In genomic region chr12:81833094-81833493, GRCm38 (mm10) we compare ENCODE assay signal across 21 mouse cellular contexts. TPM values are rescaled to one million over a fixed set of nuclear protein-coding genes. Genes with fewer than 3 reads are reported as not detected.
A peak's percentile ranks its signal among the peaks of the same experiment; 100 is the strongest.
DNase-seq lines count a peak whose midpoint lies in the region; ATAC-seq and TF ChIP-seq lines count a peak whose summit lies in the region.
"Had no signal": no experiment of that assay in that cellular context is flagged by ENCODE, and none has a peak within 500 bp of the region (broad histone marks: within the 10 kb centered on the region; RNA-seq: fewer than 3 reads in every experiment).

No protein-coding gene starts in this region.

- TF ChIP-seq EP300 in CH12.LX (IDR thresholded peaks at IDR 0.05; ENCODE audit: low read length): no peak

- H3K27me3 ChIP-seq in CH12.LX (replicated peaks): no peaks in the 10 kb centered on the region
- H3K27me3 ChIP-seq: embryonic facial prominence, embryonic 12.5 days; forebrain, embryonic 15.5 days; heart, embryonic 12.5 days; hindbrain, embryonic 15.5 days had no signal

- no peaks in the 10 kb centered on the region for H3K9me3 ChIP-seq in CH12.LX (replicated peaks; ENCODE audit: low read length)
- H3K9me3 ChIP-seq: embryonic facial prominence, embryonic 12.5 days; forebrain, embryonic 15.5 days; heart, embryonic 12.5 days; hindbrain, embryonic 15.5 days had no signal

- no peak overlapping the region for H3K4me2 ChIP-seq in CH12.LX (ENCODE audit: insufficient read depth, low read depth, poor library complexity, severe bottlenecking)
- H3K4me2 ChIP-seq: embryonic facial prominence, embryonic 12.5 days; forebrain, embryonic 15.5 days; heart, embryonic 12.5 days; hindbrain, embryonic 15.5 days had no signal

- TF ChIP-seq CTCF in CH12.LX (conservative IDR thresholded peaks at IDR 0.05 in 1 of 2, IDR thresholded peaks at IDR 0.05 in 1 of 2; ENCODE audit: low read depth in 2 of 2, low read length in 2 of 2): no peak

- in situ Hi-C loops in CH12.LX (cut with MboI; ENCODE audit: low pct_ligation_motif_present, low pct_unique_long_range_greater_than_20kb, low sequenced_read_pairs): no loop called here

- no peak overlapping the region for H3K4me3 ChIP-seq in CH12.LX (replicated peaks in 1 of 3; ENCODE audit: low read depth in 2 of 3, low read length in 2 of 3, poor library complexity in 1 of 3)
- H3K4me3 ChIP-seq: embryonic facial prominence, embryonic 12.5 days; forebrain, embryonic 15.5 days; heart, embryonic 12.5 days; hindbrain, embryonic 15.5 days had no signal

- peaks cover 8 to 15% of the 10 kb centered on the region in 2 experiments for H3K4me1 ChIP-seq in CH12.LX (ENCODE audit: control insufficient read depth in 1 of 2, insufficient read depth in 2 of 2)
- H3K4me1 ChIP-seq: embryonic facial prominence, embryonic 12.5 days; heart, embryonic 12.5 days; hindbrain, embryonic 15.5 days had no signal

- peak; percentile 97 for ATAC-seq in granulocyte monocyte progenitor cell, adult 5-6 weeks (replicated peaks; ENCODE audit: poor library complexity, severe bottlenecking)
- ATAC-seq in monocyte, adult 5-6 weeks (replicated peaks; ENCODE audit: insufficient number of reproducible peaks, low FRiP score, low TSS enrichment, poor library complexity, severe bottlenecking): peak; percentile 68; the same call in 1 of the 2 replicates
- ATAC-seq: activated CD4-positive, CD25-positive, alpha-beta regulatory T cell, adult 4 months; CD4-positive, CD25-positive, alpha-beta regulatory T cell, adult 4 months; forebrain, embryonic 15.5 days; Patski had no signal

- H3K9ac ChIP-seq in CH12.LX (ENCODE audit: insufficient read depth, low read depth): no peak overlapping the region
- H3K9ac ChIP-seq: embryonic facial prominence, embryonic 12.5 days; forebrain, embryonic 15.5 days; heart, embryonic 12.5 days; hindbrain, embryonic 15.5 days had no signal

- TF ChIP-seq RAD21 in CH12.LX (IDR thresholded peaks at IDR 0.05; ENCODE audit: low read depth, low read length): no peak

- dilution Hi-C loops in CH12.LX (cut with MboI; ENCODE audit: extremely low pct_ligation_motif_present, extremely low pct_unique_long_range_greater_than_20kb, low sequenced_read_pairs): no loop called here

- H3K79me2 ChIP-seq in CH12.LX (replicated peaks; ENCODE audit: control insufficient read depth, extremely low read depth, insufficient read depth, poor library complexity, severe bottlenecking): no peaks in the 10 kb centered on the region

- no peaks in the 10 kb centered on the region for H3K36me3 ChIP-seq in CH12.LX (replicated peaks in 1 of 2; ENCODE audit: control insufficient read depth in 1 of 2, insufficient read depth in 1 of 2, low read length in 1 of 2)
- H3K36me3 ChIP-seq: embryonic facial prominence, embryonic 12.5 days; forebrain, embryonic 15.5 days; heart, embryonic 12.5 days; hindbrain, embryonic 15.5 days had no signal

- intact Hi-C loops in left cerebral cortex, postnatal 10 days (cut with DNase I): no loop called here

- DNase-seq in CH12.LX (ENCODE audit: extremely low read depth): no peak
- no peak for DNase-seq in lung, postnatal 4 days
- DNase-seq in right cerebral cortex, adult 2 months (ENCODE audit: low spot score in 2 of 2): no peak
- no peak for DNase-seq in left cerebral cortex, postnatal 10 days (ENCODE audit: extremely low spot score in 1 of 2, low spot score in 2 of 2)
- DNase-seq in heart, adult 18-20 months: no peak
- DNase-seq: adrenal gland, adult 2 months; adrenal gland, postnatal 36 days; B cell, adult 2 months; cerebellum, adult 11 months; cerebellum, adult 8-10 months; cerebellum, postnatal 14 days; gastrocnemius, postnatal 10 days had no signal

- H3K27ac ChIP-seq in CH12.LX (ENCODE audit: insufficient read depth, low read depth): no peak overlapping the region
- H3K27ac ChIP-seq: embryonic facial prominence, embryonic 12.5 days; forebrain, embryonic 15.5 days; hindbrain, embryonic 15.5 days had no signal

- no peak for TF ChIP-seq POLR2A in CH12.LX (IDR thresholded peaks at IDR 0.05; ENCODE audit: low read depth, low read length)

TF ChIP-seq in CH12.LX, 34 proteins besides CTCF, POLR2A, EP300 and RAD21:
- TF ChIP-seq ETS1 (conservative IDR thresholded peaks at IDR 0.05; ENCODE audit: low read depth, low read length): no peak
- peak; percentile 63 for TF ChIP-seq ZNF384 (IDR thresholded peaks at IDR 0.05; ENCODE audit: low read depth, low read length)

RNA-seq across cellular contexts. Expression of gene Pcnx, which starts 26.7 kb away (rescaled TPM):
- total RNA-seq in CH12.LX (2012; rRNA removed): 45.3 and 68.2 TPM in 2 replicates
- 16.2 and 16.4 TPM in 2 replicates for total RNA-seq in CH12.LX (2014; rRNA removed)
- 78.7 and 89.1 TPM in 2 replicates for polyA plus RNA-seq in CH12.LX (2012; ENCODE audit: insufficient read length, low read depth)
- 14.8 and 24.4 TPM in 2 replicates for total RNA-seq in granulocyte monocyte progenitor cell, adult 5-6 weeks (2014; fragmentation: Nextera tagmentation)
- total RNA-seq in granulocyte monocyte progenitor cell, adult 5-6 weeks (2017): 13.9 TPM in 2 replicates
- 50.3 to 60.0 TPM (median 50.7 TPM) in 3 replicates for total RNA-seq in monocyte, adult 5-6 weeks (2017)
- 100 to 1,000 TPM; 107 to 115 TPM for total RNA-seq in left cerebral cortex, postnatal 10 days (2021)
- 10 to 100 TPM; 59.0 to 63.6 TPM for total RNA-seq in heart, adult 18-20 months (2021)

RNA-seq across cellular contexts. Expression of gene Map3k9, which starts 52.1 kb away (rescaled TPM):
- 0.34 and 0.38 TPM in 2 replicates for total RNA-seq in CH12.LX (2012; rRNA removed)
- not detected in 2 replicates for total RNA-seq in CH12.LX (2014; rRNA removed)
- polyA plus RNA-seq in CH12.LX (2012; ENCODE audit: insufficient read length, low read depth): 0.10 and 0.13 TPM in 2 replicates
- 1.2 TPM in 1 of 2 replicates, not detected in the other for total RNA-seq in granulocyte monocyte progenitor cell, adult 5-6 weeks (2014; fragmentation: Nextera tagmentation)
- total RNA-seq in granulocyte monocyte progenitor cell, adult 5-6 weeks (2017): 0.72 and 0.73 TPM in 2 replicates
- 3.7 to 4.4 TPM (median 4.4 TPM) in 3 replicates for total RNA-seq in monocyte, adult 5-6 weeks (2017)
- 10 to 100 TPM; 69.4 to 71.9 TPM for total RNA-seq in left cerebral cortex, postnatal 10 days (2021)
- total RNA-seq in heart, adult 18-20 months (2021): under 1 TPM; 0.05 to 0.28 TPM

Comparison
In these comparisons a context has a peak if more than half of its experiments do, and no peak if none do; other contexts are left out.
1. RNA of gene Map3k9, which starts 52.1 kb away (total RNA-seq): 69.4 to 71.9 TPM in left cerebral cortex, postnatal 10 days; 3.7 to 4.4 TPM in monocyte, adult 5-6 weeks, 0.72 to 1.2 TPM in granulocyte monocyte progenitor cell, adult 5-6 weeks, 0.34 to 0.38 TPM in CH12.LX and 0.05 to 0.28 TPM in heart, adult 18-20 months; every median in the first group is over 10 times any median in the second.